Mouse (Mus musculus) liver, adult 2 months (tissue): Measurements from ENCODE around the gene Scgb1a1. TPM values are rescaled to one million over a fixed set of nuclear protein-coding genes. Genes with fewer than 3 reads are reported as not detected.
A peak's percentile ranks its signal among the peaks of the same experiment; 100 is the strongest.

Experiments
- DNase-seq: peaks from one replicate; pipeline ENCODE4 v3.0.0-alpha.2; 2011; ENCODE audit warnings: low read depth, low spot score; ENCODE audit errors: extremely low read depth
- H3K27ac ChIP-seq: fragments of 200-500 bp; replicated peaks from 2 replicates; pipeline ENCODE4 v1.5.1; 2012; ENCODE audit warnings: low read depth, mild to moderate bottlenecking, control low read depth, inconsistent platforms, low read length; ENCODE audit not compliant: insufficient read depth
- H3K27me3 ChIP-seq: fragments of 200-500 bp; 2 replicates; pipeline ENCODE4 v1.6.1; 2012; ENCODE audit warnings: mild to moderate bottlenecking, moderate library complexity, low read length, inconsistent platforms; ENCODE audit not compliant: control insufficient read depth, insufficient read depth
- H3K36me3 ChIP-seq: fragments of 200-500 bp; 2 replicates; pipeline ENCODE4 v1.6.1; 2012; ENCODE audit warnings: low read length, inconsistent platforms; ENCODE audit not compliant: control insufficient read depth, insufficient read depth
- H3K4me1 ChIP-seq: fragments of 200-500 bp; 2 replicates; pipeline ENCODE4 v1.6.1; 2011; ENCODE audit warnings: low read length; ENCODE audit not compliant: control insufficient read depth, insufficient read depth
- H3K4me3 ChIP-seq: fragments of 200-500 bp; 2 replicates; pipeline ENCODE4 v1.5.1; 2011; ENCODE audit warnings: low read depth, mild to moderate bottlenecking, control low read depth, low read length, moderate library complexity; ENCODE audit not compliant: insufficient read depth
- H3K79me2 ChIP-seq: fragments of 200-500 bp; 2 replicates; pipeline ENCODE4 v1.6.1; 2012; ENCODE audit warnings: inconsistent platforms, mild to moderate bottlenecking, low read length, moderate library complexity; ENCODE audit not compliant: control insufficient read depth, insufficient read depth
- H3K9ac ChIP-seq: fragments of 200-500 bp; 2 replicates; pipeline ENCODE4 v1.6.1; 2012; ENCODE audit warnings: low read depth, mild to moderate bottlenecking, control low read depth, inconsistent platforms, low read length
- CTCF ChIP-seq: fragments of 200-500 bp; IDR thresholded peaks from 2 replicates; pipeline ENCODE4 v1.5.1; 2011; ENCODE audit warnings: low read depth, low read length, control low read depth
- POLR2A ChIP-seq: fragments of 200-500 bp; IDR thresholded peaks from 2 replicates; pipeline ENCODE4 v1.6.1; 2011; ENCODE audit warnings: low read length, control low read depth; ENCODE audit not compliant: insufficient read depth; ENCODE audit errors: extremely low read depth
- WGBS: fragments of 180-500 bp; shearing (Covaris S2); methylation state at CpG from one replicate; pipeline ENCODE4 v1.1.7; 2018; 5-methylcytosine and 5-hydroxymethylcytosine counted together
- polyA plus RNA-seq: library from polyadenylated mRNA; depleted of rRNA; stranded (reverse); fragments of >200 nt; gene quantifications from 2 replicates; pipeline ENCODE4 v1.2.3, GENCODE M21; 2012
- total RNA-seq: library from RNA; depleted of rRNA; stranded (reverse); fragments of >200 nt; gene quantifications from 2 replicates; pipeline ENCODE4 v1.2.3, GENCODE M21; 2014

Gene Scgb1a1
- total and polyA plus RNA-seq, 2 experiments = 1.4 TPM; not detected in 1

DNA sequence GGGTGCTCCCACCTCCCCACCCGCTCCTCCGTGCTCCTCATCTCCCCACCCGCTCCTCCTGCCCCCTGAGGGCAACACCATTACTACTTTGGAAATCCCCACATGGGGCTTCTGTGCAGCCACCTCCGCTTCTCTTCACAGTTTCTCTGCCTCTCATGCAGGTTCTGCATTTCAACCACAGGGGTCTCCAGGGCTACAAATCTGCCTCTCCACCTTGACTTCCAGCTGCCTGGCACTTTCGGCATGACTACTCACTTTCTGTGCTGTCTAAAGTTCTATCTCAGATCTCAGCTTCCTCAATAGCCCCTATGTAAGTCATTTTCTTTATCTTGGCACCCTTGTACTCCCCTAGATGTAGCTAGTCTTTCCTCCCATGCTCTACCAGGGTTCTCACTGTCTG is 20.5 kb downstream of the Scgb1a1 start:
- no peak for TF ChIP-seq POLR2A
- no peak for TF ChIP-seq CTCF
- no peak overlapping the region for H3K27ac ChIP-seq
- DNase-seq = no peak

GRCm38 (mm10) chr19:9065621-9066561 is 21.9 kb downstream of the Scgb1a1 start:
- whole genome bisulfite sequencing = 77% methylated on average over 9 of the region's 9 CpGs
- TF ChIP-seq POLR2A = no peak
- TF ChIP-seq CTCF = no peak

More for the DNA sequence above, 20.5 kb downstream of the Scgb1a1 start:
- Histone ChIP-seq H3K4me3 (no peak overlapping the region), H3K79me2 (peaks cover 7% of the 10 kb centered on the region; the same call in 1 of the 2 replicates), H3K9ac (no peak overlapping the region), H3K4me1 (peaks cover 5% of the 10 kb centered on the region), H3K36me3 (peaks cover 2% of the 10 kb centered on the region; the same call in 1 of the 2 replicates), H3K27me3 (no peaks in the 10 kb centered on the region)
- 95% methylated on average over 5 of the region's 5 CpGs for WGBS

GRCm38 (mm10) chr19:9063831-9064230 is 23.9 kb downstream of the Scgb1a1 start:
- H3K79me2 ChIP-seq = peaks cover 7% of the 10 kb centered on the region; the same call in 1 of the 2 replicates
- peaks cover 2% of the 10 kb centered on the region; the same call in 1 of the 2 replicates for H3K36me3 ChIP-seq
- TF ChIP-seq POLR2A (no peak), CTCF (no peak)
- no peak overlapping the region for H3K9ac ChIP-seq
- H3K27me3 ChIP-seq = no peaks in the 10 kb centered on the region
- H3K4me3 ChIP-seq = no peak overlapping the region
- 90% methylated on average over 3 of the region's 3 CpGs for whole genome bisulfite sequencing
- DNase-seq = no peak
- H3K27ac ChIP-seq = no peak overlapping the region
- no peaks in the 10 kb centered on the region for H3K4me1 ChIP-seq

More at GRCm38 (mm10) chr19:9065621-9066561, 21.9 kb downstream of the Scgb1a1 start:
- H3K27me3 ChIP-seq = no peaks in the 10 kb centered on the region
- H3K36me3 ChIP-seq = peaks cover 2% of the 10 kb centered on the region; the same call in 1 of the 2 replicates
- H3K27ac ChIP-seq = no peak overlapping the region
- no peak overlapping the region for H3K4me3 ChIP-seq
- no peak for DNase-seq
- H3K4me1 ChIP-seq = peaks cover 5% of the 10 kb centered on the region
- no peak overlapping the region for H3K9ac ChIP-seq
- H3K79me2 ChIP-seq = peaks cover 7% of the 10 kb centered on the region; the same call in 1 of the 2 replicates

DNA sequence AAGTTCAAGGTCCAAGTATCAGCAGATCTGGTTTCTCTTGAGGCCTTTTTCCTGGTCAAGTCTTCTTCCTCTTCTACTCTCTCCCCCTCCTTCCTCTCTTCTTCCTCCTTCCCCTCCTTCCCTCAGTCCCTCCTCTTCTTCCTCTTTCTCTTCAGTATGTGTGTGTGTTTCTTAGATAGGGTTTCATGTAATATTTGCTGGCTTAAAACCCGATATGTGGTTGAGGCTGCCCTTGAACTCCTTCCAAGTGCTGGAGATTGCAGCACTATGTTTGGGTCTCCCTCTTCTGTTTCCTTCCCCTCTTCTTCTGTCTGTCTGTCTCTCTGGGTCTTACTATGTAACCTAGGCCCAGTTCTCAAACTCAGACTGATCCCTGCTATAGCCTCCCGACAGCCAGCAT is 24.9 kb downstream of the Scgb1a1 start:
- Histone ChIP-seq H3K4me3 (no peak overlapping the region), H3K4me1 (no peaks in the 10 kb centered on the region), H3K36me3 (no peaks in the 10 kb centered on the region), H3K27ac (no peak overlapping the region), H3K79me2 (peaks cover 7% of the 10 kb centered on the region; the same call in 1 of the 2 replicates), H3K9ac (no peak overlapping the region), H3K27me3 (no peaks in the 10 kb centered on the region)
- TF ChIP-seq CTCF (no peak), POLR2A (no peak)
- DNase-seq = no peak
- 62% methylated on average over 2 of the region's 2 CpGs for WGBS

GRCm38 (mm10) chr19:9061221-9061893 is 26.4 kb downstream of the Scgb1a1 start:
- no peaks in the 10 kb centered on the region for H3K27me3 ChIP-seq
- WGBS = 83% methylated on average over 8 of the region's 8 CpGs
- TF ChIP-seq CTCF = no peak
- no peak for TF ChIP-seq POLR2A
- no peaks in the 10 kb centered on the region for H3K4me1 ChIP-seq
- no peak overlapping the region for H3K27ac ChIP-seq
- DNase-seq = peak; percentile 41
- no peak overlapping the region for H3K4me3 ChIP-seq
- 0 out of 2 replicates have a peak, but pooled peaks cover 5% of the 10 kb centered on the region for H3K79me2 ChIP-seq
- no peak overlapping the region for H3K9ac ChIP-seq
- H3K36me3 ChIP-seq = no peaks in the 10 kb centered on the region
